Mouse (Mus musculus): ENCODE results near the gene P4htm.
A peak's percentile ranks its signal among the peaks of the same experiment; 100 is the strongest.
"Not testable (repeated sequence)": the region's sequence is repeated elsewhere in the genome, so short reads cannot be mapped to it uniquely, and the experiment has no call there.

P4htm gene

GRCm38 (mm10) chr9:108596998-108597764 lies at the start of gene P4htm:
TSS of gene P4htm (minus strand) at chr9:108597667.
- DNase-seq, result peak; percentile 63

- no peak for DNase-seq
These were observed 42.4 kb upstream of the P4htm start for GRCm38 (mm10) chr9:108639825-108640224.

GRCm38 (mm10) chr9:108635415-108635814 lies 37.9 kb upstream of the P4htm start:
- DNase-seq, result no peak

- DNase-seq, result no peak
These were observed 36.4 kb upstream of the P4htm start for GRCm38 (mm10) chr9:108633846-108634245.

- no peak for DNase-seq
These were observed 34.9 kb upstream of the P4htm start for GRCm38 (mm10) chr9:108632375-108632774.

GRCm38 (mm10) chr9:108631631-108632256 lies 34.3 kb upstream of the P4htm start:
- DNase-seq, result no peak

GRCm38 (mm10) chr9:108630683-108631082 lies 33.2 kb upstream of the P4htm start:
- DNase-seq, result no peak

- DNase-seq, result no peak
These were observed 30.7 kb upstream of the P4htm start for GRCm38 (mm10) chr9:108628141-108628540.

- DNase-seq, result no peak
These were observed 29.0 kb upstream of the P4htm start for GRCm38 (mm10) chr9:108626498-108626897.

- no peak for DNase-seq
These were observed 19.8 kb upstream of the P4htm start for GRCm38 (mm10) chr9:108617301-108617700.

- DNase-seq, result no peak
These were observed 14.0 kb upstream of the P4htm start for GRCm38 (mm10) chr9:108611488-108611887.

GRCm38 (mm10) chr9:108608889-108609288 lies 11.4 kb upstream of the P4htm start:
- DNase-seq, result no peak

- DNase-seq, result not testable (repeated sequence)
These were observed 10.5 kb upstream of the P4htm start for GRCm38 (mm10) chr9:108607929-108608328.

GRCm38 (mm10) chr9:108601986-108602385 lies 4.5 kb upstream of the P4htm start:
- DNase-seq, result no peak

- no peak for DNase-seq
These were observed 2.5 kb upstream of the P4htm start for GRCm38 (mm10) chr9:108600011-108600410.

- no peak for DNase-seq
These were observed 1.6 kb upstream of the P4htm start for GRCm38 (mm10) chr9:108599021-108599566.

GRCm38 (mm10) chr9:108594354-108594753 lies 3.1 kb downstream of the P4htm start:
- DNase-seq, result no peak

- DNase-seq, result no peak
These were observed 6.0 kb downstream of the P4htm start for GRCm38 (mm10) chr9:108591462-108591861.

- peak; percentile 44 for DNase-seq
These were observed 8.2 kb downstream of the P4htm start for GRCm38 (mm10) chr9:108589229-108589628.

GRCm38 (mm10) chr9:108587571-108588180 lies 9.8 kb downstream of the P4htm start:
- DNase-seq, result no peak

- DNase-seq, result no peak
These were observed 18.1 kb downstream of the P4htm start for GRCm38 (mm10) chr9:108579344-108579690.

GRCm38 (mm10) chr9:108578545-108579343 lies 18.7 kb downstream of the P4htm start, which contains the start of gene Wdr6:
TSS of gene Wdr6 (minus strand) at chr9:108578739.
- peak; percentile 91 for DNase-seq
